In genomic region chr1:176933319-176933718, GRCm38 (mm10) we compare ENCODE assay signal across 11 mouse cellular contexts.
DNase-seq lines count a peak whose midpoint lies in the region; ATAC-seq lines count a peak whose summit lies in the region.
"Had no signal": no experiment of that assay in that cellular context is flagged by ENCODE, and none has a peak within 500 bp of the region (broad histone marks: within the 10 kb centered on the region; RNA-seq: fewer than 3 reads in every experiment).

No protein-coding gene starts in this region.

- no peak overlapping the region for H3K4me3 ChIP-seq in hindbrain, embryonic 16.5 days (ENCODE audit: low read length)
- H3K4me3 ChIP-seq in hindbrain, embryonic 12.5 days = no peak overlapping the region
- no peak overlapping the region for H3K4me3 ChIP-seq in midbrain, embryonic 13.5 days (replicated peaks)

- no peaks in the 10 kb centered on the region for H3K36me3 ChIP-seq in hindbrain, embryonic 16.5 days (ENCODE audit: control insufficient read depth, insufficient read depth, low read length)
- H3K36me3 ChIP-seq in hindbrain, embryonic 12.5 days = no peaks in the 10 kb centered on the region
- no peaks in the 10 kb centered on the region for H3K36me3 ChIP-seq in midbrain, embryonic 13.5 days

- peak; percentile 86 to 90 for DNase-seq in cerebellum, adult 18-20 months
- DNase-seq in gastrocnemius, postnatal 25 days = peak; percentile 64
- DNase-seq in monocyte, adult 2 months (ENCODE audit: low read depth in 1 of 2, low spot score in 2 of 2) = peak; percentile 6 to 17
- no peak for DNase-seq in adrenal gland, adult 18-20 months (ENCODE audit: low spot score in 2 of 2)
- DNase-seq in heart, adult 8-10 months (ENCODE audit: low spot score) = no peak
- DNase-seq: kidney, postnatal 4 days; lung, postnatal 10 days had no signal

- no peaks in the 10 kb centered on the region for H3K27me3 ChIP-seq in hindbrain, embryonic 16.5 days (replicated peaks; ENCODE audit: control insufficient read depth, insufficient read depth, low read length)
- no peaks in the 10 kb centered on the region for H3K27me3 ChIP-seq in hindbrain, embryonic 12.5 days
- H3K27me3 ChIP-seq in midbrain, embryonic 13.5 days = no peaks in the 10 kb centered on the region
- H3K27me3 ChIP-seq: CH12.LX had no signal

- H3K4me1 ChIP-seq in hindbrain, embryonic 16.5 days (ENCODE audit: control insufficient read depth, insufficient read depth, low read depth, low read length) = peaks cover 2% of the 10 kb centered on the region; the same call in 1 of the 2 replicates
- peaks cover 14% of the 10 kb centered on the region; the same call in 1 of the 2 replicates for H3K4me1 ChIP-seq in hindbrain, embryonic 12.5 days
- peaks cover 28% of the 10 kb centered on the region for H3K4me1 ChIP-seq in midbrain, embryonic 13.5 days (replicated peaks)

- H3K9ac ChIP-seq in hindbrain, embryonic 16.5 days (ENCODE audit: low read depth, low read length) = no peak overlapping the region
- H3K9ac ChIP-seq in hindbrain, embryonic 12.5 days = no peak overlapping the region
- no peak overlapping the region for H3K9ac ChIP-seq in midbrain, embryonic 13.5 days (replicated peaks)

- no peak for ATAC-seq in hindbrain, embryonic 16.5 days
- ATAC-seq in hindbrain, embryonic 12.5 days (ENCODE audit: low FRiP score) = no peak
- no peak for ATAC-seq in midbrain, embryonic 13.5 days

- 53% methylated on average over 7 of the region's 7 CpGs for WGBS in hindbrain, embryonic 16.5 days
- WGBS in hindbrain, embryonic 12.5 days = 70% methylated on average over 7 of the region's 7 CpGs
- WGBS in midbrain, embryonic 13.5 days = 66% methylated on average over 7 of the region's 7 CpGs

- H3K27ac ChIP-seq in hindbrain, embryonic 16.5 days (ENCODE audit: low read depth, low read length) = peak overlapping the region; percentile 23; the same call in 1 of the 2 replicates
- H3K27ac ChIP-seq in hindbrain, embryonic 12.5 days = no peak overlapping the region
- H3K27ac ChIP-seq in midbrain, embryonic 13.5 days = no peak overlapping the region

- H3K9me3 ChIP-seq in hindbrain, embryonic 16.5 days (ENCODE audit: control insufficient read depth, low read length) = no peaks in the 10 kb centered on the region
- no peaks in the 10 kb centered on the region for H3K9me3 ChIP-seq in hindbrain, embryonic 12.5 days (replicated peaks)
- H3K9me3 ChIP-seq in midbrain, embryonic 13.5 days = no peaks in the 10 kb centered on the region

- no peak overlapping the region for H3K4me2 ChIP-seq in hindbrain, embryonic 16.5 days (ENCODE audit: low read length)
- no peak overlapping the region for H3K4me2 ChIP-seq in hindbrain, embryonic 12.5 days (replicated peaks)
- no peak overlapping the region for H3K4me2 ChIP-seq in midbrain, embryonic 13.5 days (replicated peaks)

Comparison
In these comparisons a context has a peak if more than half of its experiments do, and no peak if none do; other contexts are left out.
1. DNase-seq: peak in cerebellum, adult 18-20 months (2 of 2), gastrocnemius, postnatal 25 days (single experiment) and monocyte, adult 2 months (2 of 2); none in adrenal gland, adult 18-20 months (0 of 2) and heart, adult 8-10 months (single experiment).